Mouse (Mus musculus): Measurements from ENCODE around the gene Son.

The Son gene

DNA sequence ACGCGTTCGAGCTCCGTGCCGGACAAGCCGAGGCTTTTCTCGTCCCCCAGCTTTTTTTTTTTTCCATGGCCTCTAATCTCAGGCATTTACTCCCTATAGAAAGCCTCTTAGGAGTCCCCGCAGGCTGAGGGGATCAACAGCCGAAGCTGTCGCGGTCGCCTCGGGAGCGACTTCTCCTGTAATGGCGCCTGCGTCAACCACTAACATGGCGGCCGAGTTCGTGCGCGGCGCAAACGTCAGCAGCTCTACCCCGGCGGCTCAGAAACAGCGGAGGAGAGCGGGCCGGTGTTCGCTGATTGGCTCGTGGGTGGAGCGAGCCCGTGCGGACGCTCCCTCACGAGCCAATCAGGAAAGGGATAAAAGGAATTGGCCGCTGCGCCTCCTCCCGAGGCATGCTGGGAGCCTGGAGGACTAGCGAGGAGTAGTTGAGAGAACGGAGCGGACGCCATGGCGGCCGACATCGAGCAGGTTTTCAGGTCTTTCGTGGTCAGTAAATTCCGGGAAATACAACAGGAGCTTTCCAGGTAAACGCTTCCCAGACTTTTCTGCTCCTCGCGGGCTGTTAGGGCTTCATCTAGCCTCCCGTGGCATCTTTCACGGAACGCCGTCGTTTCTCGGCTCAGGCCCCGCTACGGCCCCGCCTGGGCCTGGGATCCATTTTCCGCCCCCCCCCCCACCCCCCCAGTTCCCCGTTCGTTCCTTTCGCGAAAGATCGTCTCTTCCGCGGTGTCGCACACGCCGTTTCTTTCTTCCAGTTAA lies at the start of gene Son:
Gene Son (plus strand): TSS at position 46 of the 759 bp plus-strand sequence.
- peak; percentile 98 for DNase-seq (ENCODE audit: low spot score)

DNA sequence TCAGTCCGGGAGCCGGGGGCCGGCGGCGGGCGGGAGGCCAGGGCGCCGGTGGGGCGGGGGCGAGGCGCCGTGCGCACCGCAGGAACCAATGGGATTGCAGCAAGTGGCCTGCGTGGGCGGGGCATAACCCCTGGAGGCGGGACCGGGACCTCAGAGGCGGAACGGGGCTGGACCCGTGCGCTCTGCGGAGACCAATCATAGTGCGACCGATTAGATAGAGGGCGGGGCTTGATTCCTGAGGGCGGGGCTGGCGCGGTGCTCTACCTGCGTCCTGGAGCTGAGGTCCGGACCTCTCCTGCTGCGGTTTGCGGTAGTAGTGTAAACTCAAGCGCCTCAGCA lies 49.7 kb upstream of the Son start, which contains the start of gene Tmem50b:
Gene Tmem50b (minus strand): TSS at position 129 of the 339 bp plus-strand sequence.
- peak; percentile 98 for DNase-seq (ENCODE audit: low spot score)

DNA sequence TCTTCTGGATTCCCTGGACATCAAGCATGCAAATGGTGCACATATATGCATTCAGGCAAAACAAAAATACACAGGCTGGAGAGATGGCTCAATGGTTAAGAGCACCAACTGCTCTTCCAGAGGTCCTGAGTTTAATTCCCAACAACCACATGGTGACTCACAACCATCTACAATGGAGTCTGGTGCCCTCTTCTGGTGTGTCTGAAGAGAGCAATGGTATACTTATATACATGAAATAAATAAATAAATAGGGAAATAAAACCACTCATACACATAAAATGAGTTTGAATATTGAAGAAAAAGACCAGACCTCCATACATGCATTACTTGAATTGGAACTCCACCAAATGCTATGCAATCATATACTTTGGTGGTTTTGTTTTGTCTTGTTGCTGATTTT lies 48.1 kb upstream of the Son start:
- no peak for DNase-seq (ENCODE audit: low spot score)

DNA sequence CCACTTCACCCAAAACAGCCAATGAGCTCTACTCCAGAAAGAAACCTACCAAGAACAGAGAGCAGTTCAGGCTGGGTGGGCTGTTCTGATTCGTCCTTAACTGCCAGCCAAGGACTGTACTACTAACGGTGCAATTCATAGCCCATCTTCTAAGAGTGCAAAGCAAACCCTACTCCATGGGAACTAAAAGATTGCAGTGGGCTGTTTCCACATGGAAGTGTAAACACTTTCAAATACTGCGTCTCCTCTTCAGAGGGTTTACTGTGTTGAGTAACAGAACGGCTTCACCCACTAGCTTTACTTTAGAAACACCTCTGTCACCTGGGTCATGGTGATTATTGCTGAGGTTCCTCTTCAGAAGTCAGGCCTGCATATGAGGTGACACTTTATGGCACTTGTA lies 46.2 kb upstream of the Son start:
- no peak for DNase-seq (ENCODE audit: low spot score)

DNA sequence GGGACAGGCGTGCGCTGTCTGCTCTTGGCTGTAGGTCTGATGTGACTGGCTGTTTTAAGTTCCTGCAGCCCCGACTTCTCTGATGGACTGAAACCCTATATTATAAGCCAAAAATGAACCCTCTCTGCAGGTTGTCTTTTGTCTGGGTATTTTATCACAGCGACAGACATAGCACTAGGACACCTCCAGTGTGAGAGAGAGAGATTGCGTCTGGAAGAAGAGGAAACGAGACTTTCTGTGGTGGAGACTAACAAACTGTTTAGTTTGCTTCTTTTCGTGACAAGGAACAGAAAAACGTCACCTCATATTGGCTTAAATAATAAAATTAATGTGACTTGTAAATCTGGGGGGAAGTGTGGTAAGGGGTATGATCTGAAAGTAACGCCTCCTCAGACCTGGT lies 45.6 kb upstream of the Son start:
- DNase-seq (ENCODE audit: low spot score), result no peak

DNA sequence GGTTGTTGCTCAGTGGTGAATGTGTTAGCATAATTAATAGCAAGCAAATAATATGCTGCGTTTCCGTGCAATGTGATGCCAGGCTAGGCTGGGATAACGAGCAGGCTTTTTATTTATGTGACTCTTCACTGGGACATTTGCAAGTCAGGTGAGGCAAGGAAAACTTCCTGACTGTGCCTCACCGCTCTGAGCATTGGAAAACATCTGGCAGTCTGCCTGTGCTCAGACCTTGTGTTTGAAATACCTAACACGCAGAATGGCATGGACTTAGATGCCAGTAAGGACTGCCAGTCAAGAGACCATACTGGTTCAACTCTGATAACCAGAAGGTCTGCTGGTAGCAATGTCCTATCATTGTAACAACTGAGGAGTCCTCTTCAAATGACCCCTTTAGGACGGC lies 42.1 kb upstream of the Son start:
- no peak for DNase-seq (ENCODE audit: low spot score)

DNA sequence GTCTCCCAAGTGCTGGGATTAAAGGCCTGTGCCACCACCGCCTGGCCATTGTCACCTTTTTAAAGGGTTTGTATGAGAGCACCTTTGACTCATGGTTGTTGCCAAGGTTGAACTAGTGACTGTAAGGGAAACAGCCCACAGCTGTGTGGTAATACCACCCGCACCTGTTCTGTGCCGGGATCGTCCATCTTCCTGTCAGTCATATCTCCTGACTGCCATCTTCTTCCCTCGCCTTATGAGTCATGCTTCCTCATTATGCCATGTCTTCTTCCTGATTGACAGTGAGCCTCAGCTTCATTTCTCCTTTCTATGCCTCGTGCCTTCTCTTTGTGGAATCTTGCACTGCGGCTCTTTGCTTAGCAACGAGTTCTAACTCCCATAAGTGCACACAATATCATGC lies 40.3 kb upstream of the Son start:
- DNase-seq (ENCODE audit: low spot score), result no peak

DNA sequence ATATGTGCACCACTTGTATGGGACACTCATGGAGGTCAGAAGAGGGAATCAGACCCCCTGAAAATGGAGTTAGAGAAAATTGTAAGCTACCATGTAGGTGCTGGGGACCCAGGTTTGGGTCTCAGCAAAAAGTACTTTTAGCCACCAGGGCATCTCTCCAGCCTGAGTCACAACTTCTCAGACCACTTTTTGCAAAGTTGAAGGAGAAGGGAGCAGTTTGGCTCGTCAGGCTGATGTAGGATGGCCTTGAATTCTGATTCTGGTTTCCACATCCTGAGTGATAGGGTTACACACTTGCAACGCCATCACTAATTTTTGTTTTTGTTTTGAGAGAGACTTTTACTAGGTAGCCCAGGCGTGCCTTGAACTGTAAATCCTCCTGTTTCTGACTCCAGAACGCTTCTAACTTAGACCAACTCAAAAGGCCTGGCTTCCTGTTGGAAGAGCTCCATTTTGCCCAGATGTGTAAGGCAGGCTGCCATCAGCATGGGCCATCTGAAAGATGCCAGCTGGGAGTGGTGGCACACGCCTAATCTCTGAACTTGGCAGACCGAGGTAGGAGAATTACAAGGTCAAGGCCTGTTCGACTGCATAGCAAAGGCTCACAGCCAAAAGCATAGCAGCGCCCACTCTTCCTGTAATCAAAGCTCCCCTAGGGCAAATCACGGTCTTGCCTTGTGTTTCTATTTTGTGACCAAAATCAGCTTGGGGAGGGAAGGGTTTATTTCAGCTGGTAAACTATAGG lies 37.6 kb upstream of the Son start:
- DNase-seq (ENCODE audit: low spot score), result peak; percentile 77

DNA sequence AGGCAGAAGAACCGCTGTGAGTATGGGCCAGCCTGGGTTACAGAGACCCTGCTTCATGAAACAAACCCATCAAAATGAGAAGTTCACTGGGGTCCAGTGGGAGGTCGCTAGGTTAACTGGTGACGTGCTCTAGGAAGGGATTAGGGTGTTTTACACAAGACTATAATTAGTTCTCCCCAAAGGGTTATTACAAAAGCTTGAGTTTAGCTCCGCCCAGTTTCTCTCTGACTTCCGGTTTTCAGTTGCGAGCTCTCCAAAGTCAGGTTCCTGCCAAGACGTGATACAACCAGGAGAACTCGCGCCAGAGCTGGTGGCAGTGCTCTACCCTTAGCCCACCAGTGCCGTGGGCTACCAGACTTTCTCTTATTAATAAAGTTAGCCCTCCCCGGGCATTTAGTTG lies 36.1 kb upstream of the Son start:
- no peak for DNase-seq (ENCODE audit: low spot score)

DNA sequence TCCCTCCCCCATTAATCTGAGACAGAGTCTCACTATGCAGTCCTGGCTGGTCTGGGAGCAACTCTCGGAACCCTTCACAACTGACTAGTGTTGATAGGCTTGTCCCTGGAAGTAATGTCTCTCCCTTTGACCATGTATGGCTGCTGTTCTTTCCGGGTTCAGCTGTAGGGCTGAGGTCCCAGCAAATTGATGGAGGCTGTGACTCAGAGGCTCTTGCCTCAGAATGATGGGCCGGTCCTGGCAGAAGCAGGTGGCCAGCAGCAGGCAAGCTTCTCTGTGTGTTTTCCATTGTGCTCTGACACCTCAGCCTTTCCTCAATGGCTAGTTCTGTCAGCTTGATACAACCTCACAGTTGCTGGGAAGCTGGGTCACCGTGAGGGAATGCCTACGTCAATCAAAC lies 34.8 kb upstream of the Son start:
- no peak for DNase-seq (ENCODE audit: low spot score)

DNA sequence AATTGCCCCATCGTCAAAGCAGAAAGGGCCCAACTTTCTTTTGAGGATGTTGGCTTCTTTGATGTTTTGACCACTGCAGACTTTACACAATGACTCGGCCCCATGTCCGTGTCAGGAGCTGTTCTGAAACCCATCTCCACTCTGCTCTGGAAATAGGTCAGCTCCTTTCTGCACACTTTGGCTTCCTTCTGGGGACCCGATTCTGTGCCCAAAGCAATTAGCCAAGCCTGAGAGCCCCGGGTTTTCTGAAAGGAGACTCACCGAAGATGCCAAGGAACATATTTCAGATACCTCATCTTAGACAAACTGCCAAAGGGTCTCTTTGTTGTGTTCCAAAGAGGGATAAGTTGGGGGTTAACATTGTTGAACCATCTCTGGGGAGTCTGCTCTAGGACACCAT lies 32.8 kb upstream of the Son start:
- no peak for DNase-seq (ENCODE audit: low spot score)

DNA sequence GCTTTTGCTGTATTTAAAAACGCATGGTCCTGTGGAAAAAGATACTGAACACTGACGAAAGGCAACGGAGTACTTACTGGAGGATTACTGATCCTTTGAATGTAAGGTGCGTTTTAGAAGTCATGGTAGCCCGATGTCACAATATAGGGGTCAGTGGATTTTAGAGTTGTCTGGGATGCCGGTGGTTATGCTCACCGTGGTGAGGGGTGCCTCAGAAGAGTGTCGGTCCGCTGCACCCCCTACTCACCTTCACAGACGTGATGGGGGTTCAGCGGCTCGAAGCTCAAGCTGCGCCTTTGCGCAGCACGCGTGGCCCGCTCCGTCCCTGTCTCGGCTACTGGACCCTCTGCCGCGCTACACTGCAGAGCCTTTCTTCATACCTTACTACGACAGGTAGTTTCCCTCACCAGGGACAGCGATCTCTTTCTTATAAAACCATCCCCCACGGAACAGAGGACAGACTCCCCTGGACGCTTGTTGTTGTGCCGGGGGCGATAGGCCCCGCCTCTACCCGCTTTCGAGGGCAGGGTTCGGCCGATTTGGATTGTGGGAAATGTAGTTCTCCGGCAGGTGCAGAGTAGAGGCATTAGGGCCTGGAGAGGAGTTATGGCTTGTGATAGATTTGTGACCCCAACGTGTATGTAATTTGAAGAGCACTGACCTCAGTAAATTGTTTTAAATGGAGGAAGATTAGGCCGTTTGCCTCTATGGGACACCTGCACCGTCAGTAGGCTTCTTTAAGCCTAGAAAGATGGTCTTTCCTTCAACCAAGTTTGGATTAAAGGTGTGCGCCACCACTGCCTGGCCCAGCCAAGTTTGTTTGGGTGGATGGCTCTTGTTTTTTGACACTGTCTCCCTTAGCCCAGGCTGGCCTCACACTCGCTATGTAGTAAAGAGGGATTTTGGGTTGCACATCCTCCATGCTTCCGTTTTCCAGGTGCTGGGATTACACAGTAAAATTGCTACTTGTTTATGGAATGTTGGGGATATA lies 28.5 kb upstream of the Son start, which contains the start of gene Dnajc28:
Gene Dnajc28 (minus strand): TSS at position 516 of the 991 bp plus-strand sequence.
- peak; percentile 83 for DNase-seq (ENCODE audit: low spot score)

DNA sequence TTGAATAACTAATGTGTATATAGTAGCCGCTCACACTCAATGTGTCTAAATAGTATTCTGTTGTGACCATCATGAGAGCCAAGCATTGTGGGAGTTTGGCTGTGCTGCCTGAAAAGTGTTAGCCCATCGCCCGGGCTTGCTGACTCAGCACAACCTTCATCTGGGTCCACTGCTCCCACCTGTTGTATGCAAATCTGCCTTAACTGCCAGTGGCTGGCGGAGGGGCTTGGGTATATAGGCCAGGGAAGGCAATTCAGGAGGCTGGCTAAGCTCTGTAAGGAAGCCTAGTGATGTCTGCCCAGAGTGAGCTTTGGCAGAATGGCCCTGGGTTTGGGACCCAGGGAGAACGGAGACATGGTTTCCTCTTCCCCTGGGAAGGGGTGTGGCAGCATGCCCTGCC lies 27.1 kb upstream of the Son start:
- DNase-seq (ENCODE audit: low spot score), result no peak

DNA sequence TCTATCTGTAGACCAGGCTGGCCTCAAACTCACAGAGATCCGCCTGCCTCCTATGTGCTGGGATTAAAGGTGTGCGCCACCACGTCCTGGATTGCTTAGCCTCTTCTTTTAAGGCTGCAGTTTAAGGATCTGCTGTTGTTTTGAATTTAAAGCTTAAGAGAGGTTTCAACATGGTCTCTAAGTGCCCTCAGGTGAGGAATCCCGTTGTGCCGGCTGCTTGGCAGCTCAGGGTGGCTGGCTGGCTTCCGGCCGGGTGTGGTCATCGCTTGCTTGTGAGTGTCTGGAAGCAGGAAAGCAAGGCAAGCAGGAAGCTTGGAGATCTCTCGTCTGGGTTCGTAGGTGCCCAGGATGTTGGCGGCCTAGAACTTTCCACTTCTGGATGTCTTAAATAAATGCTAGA lies 26.3 kb upstream of the Son start:
- no peak for DNase-seq (ENCODE audit: low spot score)

DNA sequence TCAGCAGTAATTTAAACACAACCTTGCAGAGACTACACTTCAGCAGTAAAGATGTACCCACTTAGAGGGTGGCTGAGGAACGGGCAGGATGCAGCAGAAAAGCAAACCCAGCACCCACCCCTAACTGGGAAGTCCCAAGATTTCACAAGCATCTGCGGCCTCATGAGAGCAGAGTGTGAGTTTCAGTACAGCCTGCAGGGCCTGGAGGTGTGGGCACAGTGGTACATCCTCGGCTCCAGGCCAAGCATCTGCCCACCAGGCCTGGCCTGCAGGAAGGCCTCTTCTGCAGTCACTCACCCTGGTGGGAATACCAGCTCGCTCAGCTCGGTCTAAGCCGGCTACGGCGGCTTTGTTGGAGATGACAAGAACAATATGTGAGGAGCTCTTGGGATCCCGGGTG lies 24.2 kb upstream of the Son start:
- DNase-seq (ENCODE audit: low spot score), result no peak

DNA sequence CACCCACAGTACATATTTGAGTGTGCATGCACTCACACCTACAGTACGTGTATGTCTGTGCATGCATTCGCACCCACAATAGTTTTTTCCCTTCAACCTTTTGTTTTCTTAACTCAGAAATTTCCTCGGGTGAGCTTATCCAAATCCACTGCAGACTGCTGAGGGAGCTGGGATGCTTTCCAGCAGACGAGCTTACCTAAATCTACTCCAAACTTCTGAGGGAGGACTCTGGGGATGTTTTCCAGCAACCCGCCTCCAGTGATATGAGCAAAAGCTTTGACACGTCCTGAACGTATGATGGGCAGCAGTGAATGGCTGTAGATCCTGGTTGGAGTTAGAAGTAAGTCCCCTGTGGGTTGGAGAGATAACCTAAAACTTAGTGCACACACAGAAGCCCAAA lies 19.5 kb upstream of the Son start:
- DNase-seq (ENCODE audit: low spot score), result no peak

DNA sequence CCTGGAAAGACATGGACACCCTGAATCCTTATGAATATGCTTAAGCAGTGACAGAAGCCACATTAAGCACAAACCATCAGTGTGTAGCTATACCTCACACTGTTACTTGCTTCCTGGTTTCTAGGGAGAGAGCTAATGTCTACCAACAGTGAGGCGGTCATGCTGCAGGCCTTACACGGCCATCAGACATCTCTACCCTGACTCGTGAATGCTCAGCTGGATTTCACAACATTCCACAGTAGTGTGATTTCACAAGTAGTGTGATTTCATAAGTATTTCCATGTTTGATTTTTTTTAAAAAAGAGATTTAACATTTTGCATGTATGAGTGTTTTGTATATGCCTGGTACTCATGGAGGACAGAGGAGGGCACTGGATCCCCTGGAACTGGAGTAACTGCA lies 18.6 kb upstream of the Son start:
- no peak for DNase-seq (ENCODE audit: low spot score)

DNA sequence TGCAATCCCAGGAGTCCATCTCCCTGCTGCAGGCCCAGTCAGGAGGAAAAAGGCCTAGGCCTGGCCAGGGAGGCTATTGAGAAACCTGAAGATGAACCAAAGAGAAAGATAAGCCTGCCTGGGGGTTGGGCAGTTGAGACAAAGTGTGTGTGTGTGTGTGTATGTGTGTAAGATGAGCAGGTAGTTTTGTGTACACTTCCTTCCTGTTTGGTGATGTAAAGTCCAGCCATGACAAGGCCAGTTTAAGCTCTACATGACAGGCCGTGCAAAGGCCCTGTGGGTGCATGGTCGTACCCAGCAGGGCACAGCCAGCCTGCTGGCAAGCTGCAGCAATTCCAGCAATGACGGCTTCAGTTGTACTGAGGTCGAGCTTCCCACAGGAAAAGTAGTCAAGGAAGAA lies 17.6 kb upstream of the Son start:
- no peak for DNase-seq (ENCODE audit: low spot score)

DNA sequence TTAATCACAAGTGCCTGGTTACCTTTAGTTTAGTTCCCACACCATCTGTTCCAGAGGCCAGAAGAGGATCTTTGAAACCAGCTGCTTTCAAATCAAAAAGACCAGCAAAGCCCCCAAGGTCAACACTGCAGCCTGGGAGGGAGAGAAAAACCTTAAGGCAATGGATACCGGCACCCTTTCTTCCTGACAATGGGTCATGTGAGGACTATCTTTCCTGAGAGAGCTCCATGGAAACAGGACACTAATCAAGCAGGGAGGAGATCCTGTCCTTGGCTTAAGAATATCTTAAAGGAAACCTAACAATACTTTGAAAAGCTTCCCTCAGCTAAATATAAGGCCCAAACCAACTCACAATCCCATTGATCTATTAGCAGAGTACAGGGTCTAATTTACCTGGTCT lies 16.7 kb upstream of the Son start:
- no peak for DNase-seq (ENCODE audit: low spot score)

DNA sequence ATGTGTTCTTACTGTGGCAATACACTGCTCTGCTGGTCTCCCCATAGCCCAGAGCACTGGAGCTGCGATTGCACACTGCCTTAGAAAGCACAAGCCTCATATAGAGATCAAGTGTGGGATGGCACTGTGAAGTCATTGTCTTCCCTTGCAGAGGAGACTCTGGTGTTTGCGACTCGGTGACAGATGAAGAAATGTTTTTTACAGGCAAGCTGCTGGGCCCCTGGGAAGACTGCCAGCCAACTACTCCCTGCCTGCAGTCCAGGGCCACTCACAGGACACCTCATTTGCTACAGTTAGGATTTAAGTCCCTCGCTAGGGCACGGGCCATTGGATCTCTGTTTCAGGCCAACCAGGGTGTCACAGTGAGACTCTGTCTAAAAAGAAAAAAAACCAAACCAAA lies 14.9 kb upstream of the Son start:
- DNase-seq (ENCODE audit: low spot score), result peak; percentile 77

DNA sequence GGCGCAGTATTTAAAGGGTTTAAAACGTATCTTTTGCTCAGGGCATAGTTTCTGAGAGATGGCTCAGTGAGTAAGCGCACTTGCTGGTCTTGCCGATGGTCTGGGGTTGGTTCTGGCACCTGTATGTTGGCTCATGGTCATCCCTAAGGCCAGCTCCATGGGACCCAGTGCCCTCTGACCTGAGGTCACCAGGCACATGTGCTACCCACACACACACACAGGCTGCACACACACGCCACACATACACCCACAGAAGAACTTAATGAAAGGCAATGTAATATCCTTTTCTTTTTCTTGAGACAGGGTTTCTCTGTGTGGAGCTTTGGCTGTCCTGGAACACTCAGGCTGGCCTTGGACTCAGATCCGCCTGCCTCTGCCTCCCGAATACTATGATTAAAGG lies 14.4 kb upstream of the Son start:
- DNase-seq (ENCODE audit: low spot score), result no peak

DNA sequence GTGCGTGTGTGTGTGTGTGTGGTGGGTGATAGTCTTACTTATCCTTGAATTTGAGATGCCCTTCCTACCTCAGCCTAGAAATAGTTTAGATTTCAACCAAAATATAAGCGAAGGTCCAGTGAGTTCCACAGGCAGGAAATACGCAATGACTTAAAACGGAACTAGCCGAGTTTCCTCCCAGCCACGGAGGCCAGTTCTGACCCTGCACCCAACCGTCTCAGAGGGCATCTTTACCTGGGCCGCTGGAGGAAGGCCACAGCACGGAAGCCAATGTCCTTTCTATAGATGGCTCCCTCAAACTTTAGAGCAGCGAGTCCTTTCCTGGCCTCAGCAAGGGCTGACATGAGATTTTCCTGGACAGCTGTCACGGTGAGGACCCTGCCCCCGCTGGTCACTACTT lies 13.7 kb upstream of the Son start:
- DNase-seq (ENCODE audit: low spot score), result no peak

DNA sequence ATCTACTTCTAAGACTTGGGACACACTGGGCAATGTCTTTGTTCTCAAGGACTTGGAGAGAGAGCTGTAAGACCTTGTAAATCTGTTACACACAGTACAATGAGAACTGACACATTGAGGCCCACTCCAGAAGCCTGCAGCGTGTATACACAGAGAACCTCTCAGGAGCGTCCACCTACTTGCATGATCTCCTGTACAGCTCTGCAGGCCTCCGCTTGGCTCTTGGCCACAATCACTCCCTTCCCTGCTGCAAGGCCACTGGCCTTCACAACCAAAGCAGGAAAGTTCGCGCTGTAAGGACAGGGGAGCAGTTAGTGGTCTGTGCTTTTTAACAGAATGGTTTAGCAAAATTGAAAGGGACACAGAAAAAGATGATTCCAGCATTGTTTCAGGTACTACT lies 8.1 kb upstream of the Son start:
- peak; percentile 87 for DNase-seq (ENCODE audit: low spot score)
